Mouse (Mus musculus) frontal cortex, adult (tissue): ENCODE measurements around the gene Etv3.
"Not testable (repeated sequence)": the region's sequence is repeated elsewhere in the genome, so short reads cannot be mapped to it uniquely, and the experiment has no call there.

Source experiments
- ATAC-seq: cut with Nextera tagmentation; 2 replicates; pipeline ENCODE4 v1.9.2; 2017; ENCODE audit warnings: mild to moderate bottlenecking, moderate library complexity, mixed read lengths; ENCODE audit not compliant: low TSS enrichment

Gene Etv3

DNA sequence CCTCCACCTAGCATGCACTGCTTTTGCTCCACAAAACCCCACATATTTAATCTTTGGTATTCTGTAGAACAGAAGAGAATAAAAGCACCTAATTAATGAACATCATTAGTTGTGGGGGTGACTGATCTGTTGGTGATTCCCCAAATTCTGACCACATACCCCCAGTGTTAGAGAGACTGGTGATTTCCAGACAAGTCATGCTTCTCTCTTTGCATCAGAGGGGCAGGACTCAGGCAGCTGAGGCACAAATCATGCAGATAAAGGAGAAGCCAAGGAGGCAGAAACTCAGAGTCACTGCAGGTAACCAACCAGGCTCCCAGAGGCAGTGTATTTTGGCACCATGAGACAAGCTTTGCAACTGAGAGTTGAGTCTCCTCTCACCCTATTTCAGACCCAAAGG is 6.8 kb upstream of the Etv3 start:
- no peak for ATAC-seq

- no peak for ATAC-seq
These were observed 4.1 kb upstream of the Etv3 start for GRCm38 (mm10) chr3:87521126-87521525.

- ATAC-seq: no peak
These were observed 3.4 kb upstream of the Etv3 start for GRCm38 (mm10) chr3:87521833-87522232.

- no peak for ATAC-seq
These were observed 1.5 kb upstream of the Etv3 start for GRCm38 (mm10) chr3:87523701-87524100.

DNA sequence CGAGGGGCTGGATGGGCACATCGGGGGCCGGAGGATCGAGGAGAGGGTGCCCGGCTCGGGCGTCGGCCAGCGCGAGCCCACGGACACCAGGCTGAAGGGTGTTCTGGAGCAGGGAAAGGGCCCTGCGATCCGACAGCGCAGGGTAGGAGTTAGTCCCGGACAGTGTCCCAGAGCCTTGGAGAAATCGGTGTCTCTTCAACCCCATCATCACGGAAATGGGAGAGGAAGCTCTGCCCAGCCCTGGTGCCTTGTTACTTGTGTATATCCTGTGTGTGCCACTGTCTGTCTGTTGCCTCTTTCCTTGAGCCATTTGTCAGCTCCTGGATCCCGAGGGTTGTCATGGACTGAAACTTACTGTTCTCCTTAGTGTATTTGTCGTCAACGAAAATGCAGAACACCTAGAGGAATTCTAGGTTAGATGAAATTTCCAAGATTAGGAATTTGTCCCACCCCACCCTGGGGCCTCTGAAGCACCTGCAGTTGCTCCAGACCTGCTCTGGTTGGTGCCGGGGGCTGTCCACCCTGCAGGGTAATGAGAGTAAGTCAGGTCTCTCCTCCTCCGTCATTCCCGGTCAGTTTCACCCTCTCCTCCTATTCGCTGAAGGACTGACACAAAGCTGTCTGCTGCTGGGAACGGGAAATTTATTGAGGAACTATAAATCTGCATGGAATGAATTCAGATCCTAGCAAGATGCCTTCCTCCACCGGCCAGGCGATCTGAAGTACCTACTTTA is 797 bp downstream of the Etv3 start:
- ATAC-seq: no peak

DNA sequence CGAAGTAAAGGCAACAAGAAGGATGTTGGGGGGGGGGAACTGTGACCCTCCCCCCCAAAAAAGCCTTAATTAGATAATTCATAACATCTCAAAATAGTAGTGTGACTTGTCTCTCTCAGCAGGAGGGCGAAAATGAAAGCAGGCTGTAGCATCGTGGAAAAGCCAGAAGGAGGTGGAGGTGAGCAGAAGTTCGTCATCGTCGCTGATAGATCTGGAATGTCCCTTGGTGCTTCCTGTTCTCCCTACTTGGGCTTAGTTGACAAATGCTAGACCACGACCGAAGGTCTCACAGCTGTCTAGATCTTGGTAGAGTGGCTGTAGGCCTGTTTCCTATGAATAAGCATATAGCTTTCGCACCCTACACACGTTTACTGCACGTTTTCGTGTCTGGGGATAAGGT is 1.9 kb downstream of the Etv3 start:
- no peak for ATAC-seq

GRCm38 (mm10) chr3:87528021-87528420 is 2.8 kb downstream of the Etv3 start:
- no peak for ATAC-seq

- ATAC-seq: no peak
These were observed 3.6 kb downstream of the Etv3 start for GRCm38 (mm10) chr3:87528841-87529240.

DNA sequence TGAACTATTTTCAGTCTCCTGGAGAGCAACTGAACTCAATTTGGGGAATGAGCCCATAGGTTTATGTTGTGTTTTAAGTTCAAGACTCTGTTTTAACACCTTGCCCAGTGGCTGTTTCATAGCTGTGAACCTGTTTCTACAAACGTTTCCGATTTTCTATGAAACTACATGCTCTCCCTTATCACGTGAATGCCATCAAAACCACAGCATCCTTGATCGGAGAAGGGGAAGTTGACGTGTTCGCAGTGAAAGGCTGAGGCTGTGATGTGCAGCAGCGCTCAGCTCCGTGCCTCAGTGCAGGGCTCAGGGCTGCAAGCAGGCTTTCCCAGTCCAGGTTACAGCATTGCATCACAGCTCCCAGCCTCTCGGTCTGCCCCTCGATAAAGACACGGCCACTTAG is 4.4 kb downstream of the Etv3 start:
- ATAC-seq: no peak

DNA sequence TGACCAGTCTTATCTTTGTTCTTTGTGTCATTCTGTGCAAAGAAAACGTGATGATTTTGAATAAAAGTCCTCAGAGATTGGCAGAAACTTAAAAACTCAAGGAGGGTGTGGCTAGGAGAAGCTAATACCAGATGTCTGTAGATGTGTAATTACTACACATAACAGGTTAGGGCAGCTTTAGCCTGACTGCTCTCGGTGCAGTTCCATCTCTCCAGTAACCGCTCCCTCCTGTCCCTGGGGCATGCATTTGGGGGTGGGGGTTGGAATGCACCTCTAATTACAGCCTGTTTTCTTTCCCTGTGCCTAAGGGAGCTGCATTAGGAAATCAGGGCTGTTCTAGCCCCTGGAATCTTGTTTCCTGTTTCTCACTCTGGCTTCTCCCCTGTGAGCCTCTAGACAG is 5.0 kb downstream of the Etv3 start:
- ATAC-seq: no peak

DNA sequence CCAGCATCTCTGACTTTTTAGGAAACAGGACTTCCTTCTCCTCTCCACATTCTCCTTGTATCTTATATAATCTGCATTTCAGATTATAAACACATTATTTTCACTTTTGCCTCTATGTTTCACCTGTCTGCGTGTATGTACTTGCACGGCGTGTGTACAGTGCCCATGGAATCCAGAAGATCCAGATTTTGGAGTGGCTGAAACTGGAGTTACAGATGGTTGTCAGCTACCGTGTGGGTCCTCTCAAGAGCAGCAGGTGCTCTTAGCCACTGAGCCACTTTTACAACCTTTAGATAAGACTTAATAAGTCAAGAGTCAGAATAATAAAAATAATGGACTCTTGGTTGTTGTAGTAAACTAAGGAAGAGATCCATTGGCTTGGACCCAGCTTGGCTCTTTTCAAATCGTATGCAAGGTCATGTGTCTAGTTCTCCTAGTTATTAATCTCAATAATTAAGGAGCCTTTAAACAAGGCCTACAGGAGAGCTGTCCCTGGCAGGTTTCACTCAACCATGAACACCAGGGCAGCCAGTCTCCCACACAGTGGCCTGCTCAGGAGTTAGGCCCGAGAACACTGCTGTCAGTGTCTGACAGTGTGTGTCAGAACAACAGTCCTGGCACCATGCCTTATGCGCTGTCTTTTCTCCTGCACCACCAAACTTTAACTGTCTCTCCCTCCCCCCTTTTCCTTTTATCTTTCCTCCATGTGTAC is 8.6 kb downstream of the Etv3 start:
- ATAC-seq: no peak

GRCm38 (mm10) chr3:87538034-87538433 is 12.8 kb downstream of the Etv3 start:
- ATAC-seq: no peak

DNA sequence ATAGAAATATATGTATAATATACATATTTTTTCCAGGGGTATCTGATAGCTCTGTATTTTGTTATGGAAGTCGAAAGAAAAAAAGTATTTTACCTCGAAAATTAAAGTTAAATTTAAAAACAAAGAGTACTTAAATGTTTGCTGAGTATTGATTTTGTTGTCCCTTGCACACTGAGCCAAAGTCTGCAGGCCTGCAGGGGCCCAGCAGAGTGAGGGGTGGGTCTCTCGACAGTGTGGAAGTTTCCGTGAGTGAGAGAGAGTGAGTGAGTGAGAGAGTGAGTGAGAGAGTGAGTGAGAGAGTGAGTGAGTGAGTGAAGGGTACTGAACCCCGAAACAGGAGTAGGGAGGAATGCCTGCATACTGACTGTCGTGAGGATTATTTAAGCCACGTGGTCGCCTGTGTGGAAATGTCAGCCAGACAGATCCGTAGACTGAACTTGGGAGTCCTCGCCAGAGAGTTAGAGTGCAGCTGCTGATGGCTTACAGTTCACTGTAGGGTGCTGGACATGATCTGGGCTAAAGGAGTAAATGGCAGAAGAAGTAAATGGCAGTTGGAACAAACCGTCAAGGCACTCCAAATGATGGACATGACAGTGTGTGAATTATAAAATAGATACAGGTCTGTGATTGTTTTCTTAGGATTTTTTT is 14.9 kb downstream of the Etv3 start:
- no peak for ATAC-seq

DNA sequence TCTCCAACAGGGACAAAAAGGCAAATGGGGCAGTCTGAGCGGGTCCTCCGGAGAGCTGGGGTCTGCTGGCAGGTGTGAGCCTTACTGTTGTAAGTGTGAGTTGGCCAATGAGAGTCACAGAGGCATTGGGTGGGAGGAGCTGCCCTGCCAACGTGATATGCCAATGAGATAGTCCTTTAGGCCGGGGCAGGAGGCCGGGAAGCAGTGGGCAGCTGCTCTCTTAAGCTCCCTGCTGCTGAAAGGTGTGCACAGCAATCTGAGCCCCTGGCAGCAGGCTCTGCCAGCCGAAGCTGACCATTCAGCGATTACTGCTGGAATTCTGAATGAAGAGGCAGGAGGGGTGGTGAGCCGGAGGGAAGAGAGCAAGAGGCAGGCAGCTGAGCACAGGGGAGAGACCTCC is 15.5 kb downstream of the Etv3 start:
- no peak for ATAC-seq

DNA sequence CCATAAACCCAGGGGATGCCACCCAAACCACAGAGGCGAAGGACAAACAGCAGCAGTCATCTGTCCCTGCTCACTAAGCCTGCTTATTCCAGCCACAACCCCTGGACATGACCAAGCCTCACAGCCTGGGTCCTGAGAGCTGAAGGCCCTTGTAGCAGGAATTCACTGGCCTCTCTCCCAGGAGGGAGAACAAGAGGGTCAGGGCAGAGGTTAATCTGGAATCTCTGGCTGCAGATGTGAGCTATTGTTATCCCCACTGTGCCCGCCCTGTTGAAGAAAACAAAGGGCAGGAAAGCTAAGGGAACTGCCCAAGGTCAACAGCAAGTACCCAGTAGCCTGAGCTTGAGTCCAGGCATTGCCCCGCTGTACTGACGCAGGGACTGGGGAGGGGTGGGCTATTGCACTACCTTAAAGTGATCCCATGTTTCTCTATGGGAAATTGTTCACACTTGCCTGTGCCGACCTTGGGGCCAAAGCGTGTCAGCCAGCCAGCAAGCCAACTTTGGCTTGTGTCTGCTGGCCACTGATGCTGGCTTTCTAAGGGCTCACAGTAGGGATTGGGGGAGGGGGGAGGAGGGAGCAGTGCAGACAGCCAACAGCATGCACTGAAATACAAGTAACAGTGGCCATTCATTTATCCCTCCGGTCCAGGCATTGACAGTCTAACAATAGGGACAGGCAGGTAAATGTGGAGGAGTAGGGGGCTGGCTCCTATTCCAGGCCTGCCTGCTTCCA is 17.4 kb downstream of the Etv3 start:
- no peak for ATAC-seq

DNA sequence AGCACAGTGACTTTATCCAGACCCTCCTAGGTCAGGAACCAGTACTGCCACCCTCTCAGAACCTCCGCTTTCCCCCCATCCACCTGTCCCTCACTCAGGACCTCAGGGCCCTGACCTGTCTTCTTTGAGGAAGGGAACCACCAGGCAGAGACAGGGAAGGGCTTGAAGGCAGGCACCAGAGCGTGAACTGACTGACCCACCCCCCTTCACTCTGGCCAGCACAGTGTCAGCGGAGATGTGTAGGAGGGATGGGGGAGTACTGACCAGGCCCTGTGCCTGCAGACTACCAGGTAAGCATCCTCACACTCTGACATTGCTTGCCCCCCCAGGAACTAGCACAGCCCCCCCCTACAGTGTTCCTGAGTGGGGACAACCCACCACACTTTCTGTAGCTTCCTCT is 20.3 kb downstream of the Etv3 start:
- ATAC-seq: no peak

- ATAC-seq: peak; percentile 87
These were observed 21.1 kb downstream of the Etv3 start for GRCm38 (mm10) chr3:87546291-87546721.

- ATAC-seq: no peak
These were observed 24.7 kb downstream of the Etv3 start for GRCm38 (mm10) chr3:87549908-87550307.

DNA sequence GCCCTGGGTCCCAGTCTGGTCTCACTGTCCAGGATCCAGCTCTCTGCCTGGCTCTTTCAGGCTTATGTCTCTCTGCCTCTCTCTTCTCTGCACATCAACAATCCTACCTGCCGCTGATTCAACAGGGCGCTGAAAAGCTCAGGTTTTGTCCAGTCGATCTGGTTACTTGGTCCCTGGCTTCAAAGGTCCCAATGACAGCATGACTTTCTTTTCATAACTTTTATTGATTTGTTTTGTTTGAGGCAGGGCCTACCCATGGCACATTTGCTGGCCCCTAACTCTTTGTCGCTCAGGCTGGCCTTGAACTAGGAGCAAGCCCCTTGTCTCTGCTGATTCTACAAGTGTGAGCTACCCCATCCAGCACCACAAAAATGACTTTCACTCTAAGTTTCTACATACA is 27.1 kb downstream of the Etv3 start:
- no peak for ATAC-seq

DNA sequence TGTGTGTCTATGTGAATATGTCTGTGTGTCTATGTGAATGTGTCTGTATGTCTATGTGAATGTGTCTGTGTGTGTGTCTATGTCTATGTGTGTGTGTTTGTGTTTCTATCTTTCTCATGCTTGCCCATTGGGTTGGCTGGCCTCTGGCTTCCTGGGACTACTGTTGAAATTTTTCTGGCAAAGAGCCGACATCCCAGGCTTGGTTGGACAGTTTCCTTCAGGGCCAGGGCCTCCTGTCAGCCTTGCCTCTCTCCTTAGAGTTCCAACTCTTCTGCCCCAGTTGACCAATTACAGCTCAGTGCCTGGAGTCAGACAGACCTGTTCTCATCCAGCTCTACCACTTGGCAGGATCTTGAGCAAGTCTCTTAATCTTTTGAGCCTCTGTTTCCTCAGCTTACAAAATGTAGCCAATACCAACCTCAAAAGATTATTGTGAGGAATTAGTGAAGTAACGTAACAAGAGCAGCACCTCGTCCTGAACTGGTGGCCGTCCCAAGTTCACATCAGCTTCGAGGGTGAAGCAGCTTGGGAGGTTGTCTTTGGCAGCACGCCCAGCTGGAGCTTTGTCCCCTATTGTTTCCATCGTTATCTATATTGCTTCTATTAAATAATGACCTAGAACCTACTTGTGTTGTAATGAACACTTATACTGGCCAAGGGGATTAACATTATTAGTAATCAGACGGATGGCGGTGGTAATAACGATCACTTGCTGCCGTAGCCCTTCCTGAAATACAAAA is 28.2 kb downstream of the Etv3 start:
- ATAC-seq: no peak

- not testable (repeated sequence) for ATAC-seq
These were observed 29.7 kb downstream of the Etv3 start for GRCm38 (mm10) chr3:87554859-87555258.

GRCm38 (mm10) chr3:87556109-87556531 is 30.9 kb downstream of the Etv3 start:
- peak; percentile 89 for ATAC-seq
